Mouse (Mus musculus) CH12.LX (cell line): Measurements from ENCODE around the gene Gpr19. TPM values are rescaled to one million over a fixed set of nuclear protein-coding genes. Genes with fewer than 3 reads are reported as not detected.

ENCODE experiments used
- DNase-seq: peaks from one replicate; pipeline ENCODE4 v3.0.0-alpha.2; 2013; ENCODE audit errors: extremely low read depth
- H3K27ac ChIP-seq: 2 replicates; pipeline ENCODE4 v1.5.1; 2012; ENCODE audit warnings: low read depth, mild to moderate bottlenecking, control low read depth, moderate library complexity; ENCODE audit not compliant: insufficient read depth
- H3K27me3 ChIP-seq: replicated peaks from 2 replicates; pipeline ENCODE3; 2012; ENCODE audit warnings: inconsistent platforms
- H3K36me3 ChIP-seq, 2 experiments: replicated peaks in 1 of 2; 2 replicates each; pipeline versions ENCODE3 to v1.6.1; 2012; ENCODE audit warnings: inconsistent platforms in 1 of 2, low read length in 1 of 2, mild to moderate bottlenecking in 1 of 2, mixed read lengths in 1 of 2, moderate library complexity in 1 of 2; ENCODE audit not compliant: control insufficient read depth in 1 of 2, insufficient read depth in 1 of 2
- H3K4me1 ChIP-seq, 2 experiments: 2 replicates each; pipeline ENCODE4 v1.6.1; 2012; ENCODE audit warnings: inconsistent platforms in 1 of 2, moderate library complexity in 1 of 2; ENCODE audit not compliant: insufficient read depth in 2 of 2, control insufficient read depth in 1 of 2
- H3K4me2 ChIP-seq: 2 replicates; pipeline ENCODE4 v1.6.1; 2012; ENCODE audit warnings: low read depth, mild to moderate bottlenecking, control low read depth; ENCODE audit not compliant: poor library complexity, insufficient read depth, severe bottlenecking
- H3K4me3 ChIP-seq, 3 experiments: fragments of 150-350 bp in 1 of 3; sonication (generic) in 1 of 3; replicated peaks in 1 of 3; 2 replicates each; pipeline versions ENCODE3 to v1.5.1; 2011 to 2012; ENCODE audit warnings: low read depth in 2 of 3, low read length in 2 of 3, mild to moderate bottlenecking in 2 of 3, moderate library complexity in 2 of 3, control low read depth in 1 of 3, improper control_type of control experiment in 1 of 3, inconsistent platforms in 1 of 3, mixed read lengths in 1 of 3; ENCODE audit not compliant: poor library complexity in 1 of 3
- H3K79me2 ChIP-seq: replicated peaks from 2 replicates; pipeline ENCODE4 v1.6.1; 2012; ENCODE audit warnings: mild to moderate bottlenecking, moderate library complexity; ENCODE audit not compliant: control insufficient read depth, poor library complexity, insufficient read depth, severe bottlenecking; ENCODE audit errors: extremely low read depth
- H3K9ac ChIP-seq: 2 replicates; pipeline ENCODE4 v1.6.1; 2012; ENCODE audit warnings: low read depth, mild to moderate bottlenecking, control low read depth, moderate library complexity; ENCODE audit not compliant: insufficient read depth
- H3K9me3 ChIP-seq: replicated peaks from 2 replicates; pipeline ENCODE3; 2012; ENCODE audit warnings: low read length, inconsistent platforms, mixed read lengths
- BHLHE40 ChIP-seq: IDR thresholded peaks from 2 replicates; pipeline ENCODE4 v1.6.1; 2011; ENCODE audit warnings: mild to moderate bottlenecking, low read depth, low read length, improper control_type of control experiment
- CHD1 ChIP-seq: IDR thresholded peaks from 2 replicates; pipeline ENCODE4 v1.6.1; 2012; ENCODE audit warnings: low read depth, low read length, improper control_type of control experiment, inconsistent platforms
- CHD2 ChIP-seq: IDR thresholded peaks from 2 replicates; pipeline ENCODE4 v1.6.1; 2011; ENCODE audit warnings: low read length, improper control_type of control experiment
- CTCF ChIP-seq, 2 experiments: IDR thresholded peaks in 1 of 2; conservative IDR thresholded peaks in 1 of 2; 2 replicates each; pipeline ENCODE4 v1.5.1; 2011 to 2012; ENCODE audit warnings: low read depth in 2 of 2, low read length in 2 of 2, improper control_type of control experiment in 1 of 2, inconsistent platforms in 1 of 2, mild to moderate bottlenecking in 1 of 2, moderate library complexity in 1 of 2
- E2F4 ChIP-seq: IDR thresholded peaks from 2 replicates; pipeline ENCODE4 v1.6.1; 2011; ENCODE audit warnings: low read depth, low read length, improper control_type of control experiment; ENCODE audit not compliant: insufficient replicate concordance
- ELF1 ChIP-seq: IDR thresholded peaks from 2 replicates; pipeline ENCODE4 v1.6.1; 2014; ENCODE audit warnings: low read depth, mild to moderate bottlenecking, inconsistent platforms, low read length, improper control_type of control experiment
- EP300 ChIP-seq: IDR thresholded peaks from 2 replicates; pipeline ENCODE4 v1.6.1; 2011; ENCODE audit warnings: low read length, improper control_type of control experiment
- ETS1 ChIP-seq: conservative IDR thresholded peaks from 2 replicates; pipeline ENCODE4 v1.6.1; 2012; ENCODE audit warnings: low read depth, mild to moderate bottlenecking, inconsistent platforms, low read length, improper control_type of control experiment, moderate library complexity
- GABPA ChIP-seq: IDR thresholded peaks from 2 replicates; pipeline ENCODE4 v1.6.1; 2012; ENCODE audit warnings: low read depth, low read length, improper control_type of control experiment, inconsistent platforms; ENCODE audit not compliant: insufficient replicate concordance
- HCFC1 ChIP-seq: IDR thresholded peaks from 2 replicates; pipeline ENCODE4 v1.6.1; 2012; ENCODE audit warnings: low read depth, mild to moderate bottlenecking, inconsistent platforms, low read length, improper control_type of control experiment
- IRF4 ChIP-seq: IDR thresholded peaks from 2 replicates; pipeline ENCODE4 v1.6.1; 2014; ENCODE audit warnings: low read depth, mild to moderate bottlenecking, inconsistent platforms, low read length, improper control_type of control experiment
- JUN ChIP-seq: IDR thresholded peaks from 2 replicates; pipeline ENCODE4 v1.6.1; 2011; ENCODE audit warnings: low read depth, mild to moderate bottlenecking, low read length, improper control_type of control experiment, moderate library complexity; ENCODE audit not compliant: insufficient read depth
- JUND ChIP-seq: conservative IDR thresholded peaks from 2 replicates; pipeline ENCODE4 v1.6.1; 2011; ENCODE audit warnings: low read depth, low read length, improper control_type of control experiment
- KAT2A ChIP-seq: IDR thresholded peaks from 2 replicates; pipeline ENCODE4 v1.6.1; 2012; ENCODE audit warnings: low read length, improper control_type of control experiment, inconsistent platforms; ENCODE audit not compliant: insufficient replicate concordance
- MAFK ChIP-seq: IDR thresholded peaks from 2 replicates; pipeline ENCODE4 v1.6.1; 2011; ENCODE audit warnings: low read length, improper control_type of control experiment; ENCODE audit not compliant: insufficient replicate concordance
- MAX ChIP-seq: IDR thresholded peaks from 2 replicates; pipeline ENCODE4 v1.6.1; 2011; ENCODE audit warnings: low read length, improper control_type of control experiment
- MEF2A ChIP-seq: IDR thresholded peaks from 2 replicates; pipeline ENCODE4 v1.6.1; 2014; ENCODE audit warnings: low read depth, mild to moderate bottlenecking, inconsistent platforms, low read length, improper control_type of control experiment, borderline replicate concordance
- MXI1 ChIP-seq: IDR thresholded peaks from 2 replicates; pipeline ENCODE4 v1.6.1; 2011; ENCODE audit warnings: mild to moderate bottlenecking, low read depth, low read length, improper control_type of control experiment
- MYC ChIP-seq: IDR thresholded peaks from 2 replicates; pipeline ENCODE4 v1.6.1; 2011; ENCODE audit warnings: low read depth, mild to moderate bottlenecking, improper control_type of control experiment, low read length
- NELFE ChIP-seq: IDR thresholded peaks from 2 replicates; pipeline ENCODE4 v1.6.1; 2011; ENCODE audit warnings: low read depth, low read length, improper control_type of control experiment
- NRF1 ChIP-seq: IDR thresholded peaks from 2 replicates; pipeline ENCODE4 v1.6.1; 2014; ENCODE audit warnings: low read depth, mild to moderate bottlenecking, inconsistent platforms, low read length, improper control_type of control experiment, moderate library complexity
- PAX5 ChIP-seq: IDR thresholded peaks from 2 replicates; pipeline ENCODE4 v1.6.1; 2012; ENCODE audit warnings: low read length, inconsistent platforms, mixed read lengths
- POLR2A ChIP-seq: IDR thresholded peaks from 2 replicates; pipeline ENCODE4 v1.6.1; 2011; ENCODE audit warnings: low read depth, mild to moderate bottlenecking, improper control_type of control experiment, low read length
- POLR2AphosphoS2 ChIP-seq: IDR thresholded peaks from 2 replicates; pipeline ENCODE4 v1.6.1; 2011; ENCODE audit warnings: low read depth, low read length, improper control_type of control experiment
- RAD21 ChIP-seq: IDR thresholded peaks from 2 replicates; pipeline ENCODE4 v1.6.1; 2011; ENCODE audit warnings: low read depth, mild to moderate bottlenecking, low read length, improper control_type of control experiment, moderate library complexity
- RCOR1 ChIP-seq: conservative IDR thresholded peaks from 2 replicates; pipeline ENCODE4 v1.6.1; 2012; ENCODE audit warnings: low read depth, mild to moderate bottlenecking, inconsistent platforms, low read length, improper control_type of control experiment
- SIN3A ChIP-seq: IDR thresholded peaks from 2 replicates; pipeline ENCODE4 v1.6.1; 2012; ENCODE audit warnings: low read length, improper control_type of control experiment, inconsistent platforms
- SMC3 ChIP-seq: IDR thresholded peaks from 2 replicates; pipeline ENCODE4 v1.6.1; 2011; ENCODE audit warnings: low read depth, low read length, improper control_type of control experiment
- TBP ChIP-seq: conservative IDR thresholded peaks from 2 replicates; pipeline ENCODE4 v1.6.1; 2011; ENCODE audit warnings: low read depth, low read length, improper control_type of control experiment
- TCF12 ChIP-seq: IDR thresholded peaks from 2 replicates; pipeline ENCODE4 v1.6.1; 2014; ENCODE audit warnings: low read depth, mild to moderate bottlenecking, inconsistent platforms, low read length, improper control_type of control experiment
- UBTF ChIP-seq: IDR thresholded peaks from 2 replicates; pipeline ENCODE4 v1.6.1; 2012; ENCODE audit warnings: low read depth, mild to moderate bottlenecking, inconsistent platforms, low read length, improper control_type of control experiment, moderate library complexity
- USF1 ChIP-seq: IDR thresholded peaks from 2 replicates; pipeline ENCODE4 v1.6.1; 2014; ENCODE audit warnings: low read depth, mild to moderate bottlenecking, inconsistent platforms, low read length, improper control_type of control experiment
- USF2 ChIP-seq: conservative IDR thresholded peaks from 2 replicates; pipeline ENCODE4 v1.6.1; 2011; ENCODE audit warnings: low read depth, low read length, improper control_type of control experiment
- ZKSCAN1 ChIP-seq: IDR thresholded peaks from 2 replicates; pipeline ENCODE4 v1.6.1; 2012; ENCODE audit warnings: low read depth, inconsistent platforms, low read length, improper control_type of control experiment, borderline replicate concordance
- ZMIZ1 ChIP-seq: IDR thresholded peaks from 2 replicates; pipeline ENCODE4 v1.6.1; 2012; ENCODE audit warnings: low read depth, mild to moderate bottlenecking, inconsistent platforms, low read length, improper control_type of control experiment
- ZNF384 ChIP-seq: IDR thresholded peaks from 2 replicates; pipeline ENCODE4 v1.6.1; 2012; ENCODE audit warnings: low read depth, low read length, improper control_type of control experiment, inconsistent platforms
- dilution Hi-C: fragments of 300-500 bp; cut with MboI; formaldehyde crosslinking; loops from 2 replicates; pipeline ENCODE4 v1.14.3; 2020; ENCODE audit warnings: low sequenced_read_pairs; ENCODE audit not compliant: extremely low pct_unique_long_range_greater_than_20kb, extremely low pct_ligation_motif_present
- in situ Hi-C: fragments of 300-500 bp; cut with MboI; formaldehyde crosslinking; loops from 3 replicates; pipeline ENCODE4 v1.14.3; 2019; ENCODE audit warnings: low sequenced_read_pairs, low pct_ligation_motif_present, low pct_unique_long_range_greater_than_20kb, mixed read lengths
- polyA plus RNA-seq: library from polyadenylated mRNA; unstranded; fragments of >175 nt; gene quantifications from 2 replicates; pipeline ENCODE4 v1.2.1, GENCODE M21; 2012; ENCODE audit warnings: low read depth; ENCODE audit not compliant: insufficient read length
- total RNA-seq, 2 experiments: library from RNA; depleted of rRNA; stranded (reverse); fragments of 300-350 nt in 1 of 2; fragments of >200 nt in 1 of 2; gene quantifications; 2 replicates each; pipeline ENCODE4 v1.2.3; 2012 to 2014

The Gpr19 gene
- total and polyA plus RNA-seq, 3 experiments, result 4.8 to 7.5 (median 5.2) TPM

DNA sequence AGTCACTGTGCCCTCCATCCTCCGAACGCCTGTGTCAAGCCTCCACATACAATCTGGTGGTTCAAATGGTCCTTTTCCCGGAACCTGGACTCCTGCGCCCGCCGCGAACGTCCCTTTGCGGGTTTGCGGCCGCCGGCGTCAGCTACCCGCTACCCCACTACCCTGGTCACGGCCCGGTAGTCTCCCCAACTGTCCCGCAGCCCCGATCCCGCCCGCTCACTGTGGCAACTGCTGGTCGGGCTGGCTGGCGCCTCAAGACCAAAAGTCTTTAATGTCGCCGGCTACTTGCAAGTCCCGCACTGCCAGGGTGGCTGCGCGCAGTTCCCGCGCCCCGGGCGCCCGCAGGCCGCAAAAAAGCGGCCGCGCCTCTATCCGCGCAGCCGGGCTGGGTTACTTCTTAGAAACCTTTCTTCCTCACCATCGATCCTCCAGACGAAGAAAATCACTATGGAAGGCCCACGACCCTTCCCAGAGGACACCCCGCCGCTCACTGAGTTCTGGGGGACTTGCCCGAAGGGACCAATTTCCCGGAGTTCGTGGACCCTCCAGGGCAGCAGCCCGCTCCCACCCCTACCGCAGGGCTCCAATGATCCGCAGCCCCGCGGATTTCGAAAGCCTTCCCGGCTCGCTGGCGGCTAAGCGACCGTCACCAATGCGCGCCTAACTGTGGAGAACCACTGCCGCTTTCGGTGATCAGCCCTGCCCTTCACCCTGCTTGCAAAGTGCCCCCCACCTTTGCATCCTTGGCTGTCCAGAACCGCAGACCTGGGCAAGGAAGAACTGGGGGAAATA lies 28.6 kb upstream of the Gpr19 start:
- Histone ChIP-seq H3K4me2 (peak overlapping the region; percentile 65), H3K36me3 (peaks cover 0 to 5% of the 10 kb centered on the region in 2 experiments), H3K4me3 (peak overlapping the region; percentile 69 to 78 (median 77)), H3K9me3 (no peaks in the 10 kb centered on the region), H3K27ac (peak overlapping the region; percentile 99), H3K9ac (peak overlapping the region; percentile 85), H3K79me2 (peaks cover 47% of the 10 kb centered on the region), H3K27me3 (no peaks in the 10 kb centered on the region), H3K4me1 (peaks cover 0 to 13% of the 10 kb centered on the region in 2 experiments; a peak in 1 of 4 replicates)
- DNase-seq, result no peak
- dilution Hi-C loops, result no loop called here
- TF ChIP-seq JUN (no peak), HCFC1 (no peak; the same call in 1 of the 2 replicates), SIN3A (peak; percentile 86; the same call in 1 of the 2 replicates), ETS1 (no peak), ZMIZ1 (no peak), EP300 (0 out of 2 replicates have a peak, but pooled peaks have one; percentile 24), CHD2 (no peak), E2F4 (no peak), ELF1 (peak; percentile 19; the same call in 1 of the 2 replicates), SMC3 (no peak), TBP (no peak), PAX5 (no peak), RCOR1 (no peak), KAT2A (0 out of 2 replicates have a peak, but pooled peaks have one; percentile 42), ZNF384 (no peak), MAFK (no peak), USF2 (no peak), JUND (no peak), BHLHE40 (no peak), MAX (no peak; the same call in 1 of the 2 replicates), RAD21 (no peak), GABPA (no peak), CTCF (conservative IDR thresholded peaks at IDR 0.05 in 1 of 2, IDR thresholded peaks at IDR 0.05 in 1 of 2; ENCODE audit: low read depth in 2 of 2, low read length in 2 of 2) (no peak), MEF2A (no peak), UBTF (no peak; the same call in none of the 2 replicates), USF1 (no peak), POLR2AphosphoS2 (0 out of 2 replicates have a peak, but pooled peaks have one; percentile 28), POLR2A (peak; percentile 49; the same call in 1 of the 2 replicates), IRF4 (no peak), CHD1 (peak; percentile 25), ZKSCAN1 (no peak), NRF1 (peak; percentile 7; the same call in 1 of the 2 replicates), MYC (no peak), NELFE (peak; percentile 30; the same call in 1 of the 2 replicates), TCF12 (no peak; the same call in 1 of the 2 replicates), MXI1 (no peak; the same call in 1 of the 2 replicates)
- in situ Hi-C loops, result no loop called here
